Mouse (Mus musculus): ENCODE measurements around the gene Olfr799. TPM values are rescaled to one million over a fixed set of nuclear protein-coding genes. Genes with fewer than 3 reads are reported as not detected.

The Olfr799 gene
- polyA plus RNA-seq, 1 experiment from 2014 or later = not detected

Other genes starting within 250 kb of the Olfr799 start
- not detected in 2 replicates for gene Olfr785, start 232.1 kb upstream of the Olfr799 start, polyA plus RNA-seq (2015; fragmentation: Nextera tagmentation; extraction: Ambion mirVana)
- not detected in 2 replicates for gene Olfr786, start 210.2 kb upstream of the Olfr799 start, polyA plus RNA-seq (2015; fragmentation: Nextera tagmentation; extraction: Ambion mirVana)
- gene Olfr787, start 175.6 kb upstream of the Olfr799 start, polyA plus RNA-seq (2015; fragmentation: Nextera tagmentation; extraction: Ambion mirVana) = not detected in 2 replicates
- not detected in 2 replicates for gene Olfr788, start 166.5 kb upstream of the Olfr799 start, polyA plus RNA-seq (2015; fragmentation: Nextera tagmentation; extraction: Ambion mirVana)
- not detected in 2 replicates for gene Olfr789, start 152.7 kb upstream of the Olfr799 start, polyA plus RNA-seq (2015; fragmentation: Nextera tagmentation; extraction: Ambion mirVana)
- gene Olfr790, start 139.0 kb upstream of the Olfr799 start, polyA plus RNA-seq (2015; fragmentation: Nextera tagmentation; extraction: Ambion mirVana) = not detected in 2 replicates
- gene Olfr791, start 115.7 kb upstream of the Olfr799 start, polyA plus RNA-seq (2015; fragmentation: Nextera tagmentation; extraction: Ambion mirVana) = not detected in 2 replicates
- gene Olfr792, start 98.3 kb upstream of the Olfr799 start, polyA plus RNA-seq (2015; fragmentation: Nextera tagmentation; extraction: Ambion mirVana) = not detected in 2 replicates
- not detected in 2 replicates for gene Olfr794, start 69.8 kb upstream of the Olfr799 start, polyA plus RNA-seq (2015; fragmentation: Nextera tagmentation; extraction: Ambion mirVana)
- not detected in 2 replicates for gene Olfr796, start 24.9 kb upstream of the Olfr799 start, polyA plus RNA-seq (2015; fragmentation: Nextera tagmentation; extraction: Ambion mirVana)
- not detected in 2 replicates for gene Olfr798, start 9.6 kb upstream of the Olfr799 start, polyA plus RNA-seq (2015; fragmentation: Nextera tagmentation; extraction: Ambion mirVana)
- gene Olfr800, start 20.2 kb downstream of the Olfr799 start, polyA plus RNA-seq (2015; fragmentation: Nextera tagmentation; extraction: Ambion mirVana) = not detected in 2 replicates
- not detected in 2 replicates for gene Olfr801, start 36.4 kb downstream of the Olfr799 start, polyA plus RNA-seq (2015; fragmentation: Nextera tagmentation; extraction: Ambion mirVana)
- gene Olfr802, start 50.7 kb downstream of the Olfr799 start, polyA plus RNA-seq (2015; fragmentation: Nextera tagmentation; extraction: Ambion mirVana) = not detected in 2 replicates
- not detected in 2 replicates for gene Olfr803, start 56.8 kb downstream of the Olfr799 start, polyA plus RNA-seq (2015; fragmentation: Nextera tagmentation; extraction: Ambion mirVana)
- gene Olfr804, start 65.7 kb downstream of the Olfr799 start, polyA plus RNA-seq (2015; fragmentation: Nextera tagmentation; extraction: Ambion mirVana) = not detected in 2 replicates
- not detected in 2 replicates for gene Olfr805, start 91.9 kb downstream of the Olfr799 start, polyA plus RNA-seq (2015; fragmentation: Nextera tagmentation; extraction: Ambion mirVana)
- gene Olfr806, start 104.4 kb downstream of the Olfr799 start, polyA plus RNA-seq (2015; fragmentation: Nextera tagmentation; extraction: Ambion mirVana) = not detected in 2 replicates
- not detected in 2 replicates for gene Olfr807, start 120.3 kb downstream of the Olfr799 start, polyA plus RNA-seq (2015; fragmentation: Nextera tagmentation; extraction: Ambion mirVana)
- gene Olfr808, start 128.0 kb downstream of the Olfr799 start, polyA plus RNA-seq (2015; fragmentation: Nextera tagmentation; extraction: Ambion mirVana) = not detected in 2 replicates
- gene Olfr809, start 137.2 kb downstream of the Olfr799 start, polyA plus RNA-seq (2015; fragmentation: Nextera tagmentation; extraction: Ambion mirVana) = not detected in 2 replicates
- not detected in 2 replicates for gene Olfr810, start 157.4 kb downstream of the Olfr799 start, polyA plus RNA-seq (2015; fragmentation: Nextera tagmentation; extraction: Ambion mirVana)
- not detected in 2 replicates for gene Olfr811, start 166.9 kb downstream of the Olfr799 start, polyA plus RNA-seq (2015; fragmentation: Nextera tagmentation; extraction: Ambion mirVana)
- gene Olfr812, start 208.6 kb downstream of the Olfr799 start, polyA plus RNA-seq (2015; fragmentation: Nextera tagmentation; extraction: Ambion mirVana) = not detected in 2 replicates
- not detected in 2 replicates for gene Olfr813, start 217.9 kb downstream of the Olfr799 start, polyA plus RNA-seq (2015; fragmentation: Nextera tagmentation; extraction: Ambion mirVana)
- not detected in 2 replicates for gene Olfr814, start 242.4 kb downstream of the Olfr799 start, polyA plus RNA-seq (2015; fragmentation: Nextera tagmentation; extraction: Ambion mirVana)